Mouse (Mus musculus) heart, adult 9 months (tissue): ENCODE results near the gene Suclg2.

Source experiments
- DNase-seq, 2 experiments: peaks; one replicate each; pipeline ENCODE4 v3.0.0; 2022; ENCODE audit warnings: low spot score in 2 of 2

The Suclg2 gene

GRCm38 (mm10) chr6:95700191-95700590 is 18.4 kb downstream of the Suclg2 start:
- DNase-seq, result no peak

- DNase-seq, result no peak
These were observed 19.3 kb downstream of the Suclg2 start for GRCm38 (mm10) chr6:95699326-95699725.

- no peak for DNase-seq
These were observed 20.0 kb downstream of the Suclg2 start for GRCm38 (mm10) chr6:95698536-95699162.

- no peak for DNase-seq
These were observed 23.7 kb downstream of the Suclg2 start for GRCm38 (mm10) chr6:95694910-95695309.

- DNase-seq, result no peak
These were observed 33.4 kb downstream of the Suclg2 start for GRCm38 (mm10) chr6:95685242-95685641.

GRCm38 (mm10) chr6:95679718-95680117 is 38.9 kb downstream of the Suclg2 start:
- no peak for DNase-seq

- DNase-seq, result no peak
These were observed 39.3 kb downstream of the Suclg2 start for GRCm38 (mm10) chr6:95679261-95679660.

- DNase-seq, result no peak
These were observed 41.6 kb downstream of the Suclg2 start for GRCm38 (mm10) chr6:95676951-95677350.

GRCm38 (mm10) chr6:95676439-95676838 is 42.2 kb downstream of the Suclg2 start:
- no peak for DNase-seq

GRCm38 (mm10) chr6:95675059-95675705 is 43.4 kb downstream of the Suclg2 start:
- peak in 1 of 2 experiments; percentile 7 for DNase-seq

- DNase-seq, result no peak
These were observed 43.9 kb downstream of the Suclg2 start for GRCm38 (mm10) chr6:95674651-95675050.

GRCm38 (mm10) chr6:95669335-95669729 is 49.3 kb downstream of the Suclg2 start:
- no peak for DNase-seq

- DNase-seq, result no peak
These were observed 49.8 kb downstream of the Suclg2 start for GRCm38 (mm10) chr6:95668629-95669334.

GRCm38 (mm10) chr6:95657671-95658070 is 60.9 kb downstream of the Suclg2 start:
- no peak for DNase-seq

GRCm38 (mm10) chr6:95653662-95654061 is 64.9 kb downstream of the Suclg2 start:
- no peak for DNase-seq

- DNase-seq, result no peak
These were observed 65.8 kb downstream of the Suclg2 start for GRCm38 (mm10) chr6:95652774-95653173.

GRCm38 (mm10) chr6:95651391-95651876 is 67.2 kb downstream of the Suclg2 start:
- DNase-seq, result no peak

GRCm38 (mm10) chr6:95650082-95650722 is 68.4 kb downstream of the Suclg2 start:
- no peak for DNase-seq

- DNase-seq, result no peak
These were observed 69.4 kb downstream of the Suclg2 start for GRCm38 (mm10) chr6:95649123-95649663.

- DNase-seq, result no peak
These were observed 81.2 kb downstream of the Suclg2 start for GRCm38 (mm10) chr6:95637416-95637815.

- no peak for DNase-seq
These were observed 83.2 kb downstream of the Suclg2 start for GRCm38 (mm10) chr6:95635411-95635810.

- no peak for DNase-seq
These were observed 89.5 kb downstream of the Suclg2 start for GRCm38 (mm10) chr6:95629071-95629470.
